Mouse (Mus musculus): ENCODE data around the gene Myo6. TPM values are rescaled to one million over a fixed set of nuclear protein-coding genes. Genes with fewer than 3 reads are reported as not detected.

Myo6 gene
- polyA plus RNA-seq, 1 experiment from 2014 or later, result 50.6 TPM

GRCm38 (mm10) chr9:80226579-80227325 is 61.9 kb downstream of the Myo6 start:
- no peak overlapping the region for H3K4me2 ChIP-seq (replicated peaks; ENCODE audit: low read depth, low read length)
- no peak overlapping the region for H3K4me3 ChIP-seq (ENCODE audit: low read depth, low read length)
- H3K27me3 ChIP-seq (ENCODE audit: control insufficient read depth, insufficient read depth, low read length), result no peaks in the 10 kb centered on the region
- no peak for ATAC-seq (ENCODE audit: insufficient number of reproducible peaks, insufficient read depth, low FRiP score, low read depth)
- H3K36me3 ChIP-seq (ENCODE audit: control insufficient read depth, insufficient read depth, low read length), result no peaks in the 10 kb centered on the region; the same call in 1 of the 2 replicates
- WGBS, result 90% methylated on average over 5 of the region's 5 CpGs
- H3K9me3 ChIP-seq (ENCODE audit: control insufficient read depth, low read depth, low read length), result no peaks in the 10 kb centered on the region
- no peaks in the 10 kb centered on the region for H3K4me1 ChIP-seq (ENCODE audit: control insufficient read depth, insufficient read depth, low read length)
- no peak overlapping the region for H3K9ac ChIP-seq (replicated peaks; ENCODE audit: low read depth, low read length)
- no peak overlapping the region for H3K27ac ChIP-seq (ENCODE audit: low read length)

GRCm38 (mm10) chr9:80233831-80234455 is 69.1 kb downstream of the Myo6 start:
- no peak overlapping the region for H3K9ac ChIP-seq (replicated peaks; ENCODE audit: low read depth, low read length)
- 79% methylated on average over 4 of the region's 4 CpGs for WGBS
- no peak for ATAC-seq (ENCODE audit: insufficient number of reproducible peaks, insufficient read depth, low FRiP score, low read depth)

GRCm38 (mm10) chr9:80237184-80237799 is 72.5 kb downstream of the Myo6 start:
- H3K4me3 ChIP-seq (ENCODE audit: low read depth, low read length), result no peak overlapping the region
- H3K4me2 ChIP-seq (replicated peaks; ENCODE audit: low read depth, low read length), result no peak overlapping the region
- peaks cover 7% of the 10 kb centered on the region; the same call in 1 of the 2 replicates for H3K9me3 ChIP-seq (ENCODE audit: control insufficient read depth, low read depth, low read length)
- H3K9ac ChIP-seq (replicated peaks; ENCODE audit: low read depth, low read length), result no peak overlapping the region
- no peak for ATAC-seq (ENCODE audit: insufficient number of reproducible peaks, insufficient read depth, low FRiP score, low read depth)
- H3K27me3 ChIP-seq (ENCODE audit: control insufficient read depth, insufficient read depth, low read length), result no peaks in the 10 kb centered on the region
- H3K27ac ChIP-seq (ENCODE audit: low read length), result no peak overlapping the region
- 74% methylated on average over 1 of the region's 1 CpGs for WGBS
- H3K36me3 ChIP-seq (ENCODE audit: control insufficient read depth, insufficient read depth, low read length), result no peaks in the 10 kb centered on the region
- H3K4me1 ChIP-seq (ENCODE audit: control insufficient read depth, insufficient read depth, low read length), result no peaks in the 10 kb centered on the region

More at GRCm38 (mm10) chr9:80233831-80234455, 69.1 kb downstream of the Myo6 start:
- no peaks in the 10 kb centered on the region for H3K36me3 ChIP-seq (ENCODE audit: control insufficient read depth, insufficient read depth, low read length)
- H3K27me3 ChIP-seq (ENCODE audit: control insufficient read depth, insufficient read depth, low read length), result no peaks in the 10 kb centered on the region
- no peaks in the 10 kb centered on the region for H3K9me3 ChIP-seq (ENCODE audit: control insufficient read depth, low read depth, low read length)
- H3K4me2 ChIP-seq (replicated peaks; ENCODE audit: low read depth, low read length), result no peak overlapping the region
- no peak overlapping the region for H3K4me3 ChIP-seq (ENCODE audit: low read depth, low read length)
- no peak overlapping the region for H3K27ac ChIP-seq (ENCODE audit: low read length)
- no peaks in the 10 kb centered on the region for H3K4me1 ChIP-seq (ENCODE audit: control insufficient read depth, insufficient read depth, low read length)

GRCm38 (mm10) chr9:80241719-80242118 is 76.9 kb downstream of the Myo6 start:
- Histone ChIP-seq H3K27ac (ENCODE audit: low read length) (no peak overlapping the region), H3K27me3 (ENCODE audit: control insufficient read depth, insufficient read depth, low read length) (no peaks in the 10 kb centered on the region), H3K9me3 (ENCODE audit: control insufficient read depth, low read depth, low read length) (peaks cover 7% of the 10 kb centered on the region; the same call in 1 of the 2 replicates), H3K9ac (replicated peaks; ENCODE audit: low read depth, low read length) (no peak overlapping the region), H3K4me3 (ENCODE audit: low read depth, low read length) (no peak overlapping the region), H3K4me1 (ENCODE audit: control insufficient read depth, insufficient read depth, low read length) (no peaks in the 10 kb centered on the region), H3K4me2 (replicated peaks; ENCODE audit: low read depth, low read length) (no peak overlapping the region), H3K36me3 (ENCODE audit: control insufficient read depth, insufficient read depth, low read length) (peaks cover 3% of the 10 kb centered on the region; the same call in 1 of the 2 replicates)
- WGBS, result 70% methylated on average over 6 of the region's 6 CpGs
- no peak for ATAC-seq (ENCODE audit: insufficient number of reproducible peaks, insufficient read depth, low FRiP score, low read depth)

GRCm38 (mm10) chr9:80252146-80252545 is 87.3 kb downstream of the Myo6 start:
- H3K4me2 ChIP-seq (replicated peaks; ENCODE audit: low read depth, low read length), result no peak overlapping the region
- H3K27ac ChIP-seq (ENCODE audit: low read length), result no peak overlapping the region
- WGBS, result 79% methylated on average over 10 of the region's 10 CpGs
- no peaks in the 10 kb centered on the region; the same call in 1 of the 2 replicates for H3K36me3 ChIP-seq (ENCODE audit: control insufficient read depth, insufficient read depth, low read length)
- no peak overlapping the region for H3K9ac ChIP-seq (replicated peaks; ENCODE audit: low read depth, low read length)
- no peaks in the 10 kb centered on the region for H3K9me3 ChIP-seq (ENCODE audit: control insufficient read depth, low read depth, low read length)
- H3K4me3 ChIP-seq (ENCODE audit: low read depth, low read length), result no peak overlapping the region
- H3K4me1 ChIP-seq (ENCODE audit: control insufficient read depth, insufficient read depth, low read length), result no peaks in the 10 kb centered on the region
- H3K27me3 ChIP-seq (ENCODE audit: control insufficient read depth, insufficient read depth, low read length), result no peaks in the 10 kb centered on the region
- ATAC-seq (ENCODE audit: insufficient number of reproducible peaks, insufficient read depth, low FRiP score, low read depth), result no peak

- Histone ChIP-seq H3K9ac (replicated peaks; ENCODE audit: low read depth, low read length) (no peak overlapping the region), H3K36me3 (ENCODE audit: control insufficient read depth, insufficient read depth, low read length) (no peaks in the 10 kb centered on the region; the same call in 1 of the 2 replicates), H3K4me2 (replicated peaks; ENCODE audit: low read depth, low read length) (no peak overlapping the region), H3K27me3 (ENCODE audit: control insufficient read depth, insufficient read depth, low read length) (no peaks in the 10 kb centered on the region), H3K4me3 (ENCODE audit: low read depth, low read length) (no peak overlapping the region), H3K9me3 (ENCODE audit: control insufficient read depth, low read depth, low read length) (no peaks in the 10 kb centered on the region), H3K4me1 (ENCODE audit: control insufficient read depth, insufficient read depth, low read length) (no peaks in the 10 kb centered on the region), H3K27ac (ENCODE audit: low read length) (no peak overlapping the region)
- no peak for ATAC-seq (ENCODE audit: insufficient number of reproducible peaks, insufficient read depth, low FRiP score, low read depth)
- WGBS, result 87% methylated on average over 9 of the region's 9 CpGs
Measured at GRCm38 (mm10) chr9:80253241-80253640, 88.4 kb downstream of the Myo6 start.

GRCm38 (mm10) chr9:80256561-80256960 is 91.7 kb downstream of the Myo6 start:
- H3K4me3 ChIP-seq (ENCODE audit: low read depth, low read length), result no peak overlapping the region
- ATAC-seq (ENCODE audit: insufficient number of reproducible peaks, insufficient read depth, low FRiP score, low read depth), result no peak
- 87% methylated on average over 2 of the region's 2 CpGs for WGBS
- H3K9me3 ChIP-seq (ENCODE audit: control insufficient read depth, low read depth, low read length), result no peaks in the 10 kb centered on the region
- no peak overlapping the region for H3K9ac ChIP-seq (replicated peaks; ENCODE audit: low read depth, low read length)
- no peaks in the 10 kb centered on the region for H3K4me1 ChIP-seq (ENCODE audit: control insufficient read depth, insufficient read depth, low read length)
- no peaks in the 10 kb centered on the region for H3K27me3 ChIP-seq (ENCODE audit: control insufficient read depth, insufficient read depth, low read length)
- no peak overlapping the region for H3K4me2 ChIP-seq (replicated peaks; ENCODE audit: low read depth, low read length)
- H3K36me3 ChIP-seq (ENCODE audit: control insufficient read depth, insufficient read depth, low read length), result no peaks in the 10 kb centered on the region; the same call in 1 of the 2 replicates
- H3K27ac ChIP-seq (ENCODE audit: low read length), result no peak overlapping the region

GRCm38 (mm10) chr9:80258396-80258795 is 93.6 kb downstream of the Myo6 start:
- H3K4me1 ChIP-seq (ENCODE audit: control insufficient read depth, insufficient read depth, low read length), result peaks cover 6% of the 10 kb centered on the region; the same call in 1 of the 2 replicates
- no peak overlapping the region for H3K4me3 ChIP-seq (ENCODE audit: low read depth, low read length)
- H3K9ac ChIP-seq (replicated peaks; ENCODE audit: low read depth, low read length), result no peak overlapping the region
- no peaks in the 10 kb centered on the region for H3K9me3 ChIP-seq (ENCODE audit: control insufficient read depth, low read depth, low read length)
- H3K36me3 ChIP-seq (ENCODE audit: control insufficient read depth, insufficient read depth, low read length), result peaks cover 1% of the 10 kb centered on the region; the same call in 1 of the 2 replicates
- no peaks in the 10 kb centered on the region for H3K27me3 ChIP-seq (ENCODE audit: control insufficient read depth, insufficient read depth, low read length)
- 42% methylated on average over 6 of the region's 6 CpGs for WGBS
- peak; percentile 74; the same call in 1 of the 2 replicates for ATAC-seq (ENCODE audit: insufficient number of reproducible peaks, insufficient read depth, low FRiP score, low read depth)
- peak overlapping the region; percentile 29; the same call in 1 of the 2 replicates for H3K27ac ChIP-seq (ENCODE audit: low read length)
- no peak overlapping the region for H3K4me2 ChIP-seq (replicated peaks; ENCODE audit: low read depth, low read length)

Data from stomach, embryonic 14.5 days (tissue).